Mouse (Mus musculus): ENCODE results near the gene Man2c1. TPM values are rescaled to one million over a fixed set of nuclear protein-coding genes. Genes with fewer than 3 reads are reported as not detected.
A peak's percentile ranks its signal among the peaks of the same experiment; 100 is the strongest.

The Man2c1 gene
- total RNA-seq, 2 experiments from 2014 or later = 127 to 138 TPM

GRCm38 (mm10) chr9:57156823-57157222 lies 26.3 kb downstream of the Man2c1 start:
- no peak for DNase-seq (ENCODE audit: low spot score in 2 of 2)

GRCm38 (mm10) chr9:57157499-57157898 lies 27.0 kb downstream of the Man2c1 start:
- no peak for DNase-seq (ENCODE audit: low spot score in 2 of 2)

GRCm38 (mm10) chr9:57158013-57158470 lies 27.6 kb downstream of the Man2c1 start, which contains the start of gene Commd4:
Commd4 (minus strand) TSS chr9:57158331.
- DNase-seq (ENCODE audit: low spot score in 2 of 2) = peak; percentile 88 to 95

- DNase-seq (ENCODE audit: low spot score in 2 of 2) = no peak
These were observed 28.0 kb downstream of the Man2c1 start for GRCm38 (mm10) chr9:57158506-57158905.

GRCm38 (mm10) chr9:57162496-57162895 lies 32.0 kb downstream of the Man2c1 start:
- DNase-seq (ENCODE audit: low spot score in 2 of 2) = no peak

- no peak for DNase-seq (ENCODE audit: low spot score in 2 of 2)
These were observed 32.6 kb downstream of the Man2c1 start for GRCm38 (mm10) chr9:57163137-57163536.

GRCm38 (mm10) chr9:57166173-57166572 lies 35.7 kb downstream of the Man2c1 start:
- no peak for DNase-seq (ENCODE audit: low spot score in 2 of 2)

- DNase-seq (ENCODE audit: low spot score in 2 of 2) = no peak
These were observed 37.9 kb downstream of the Man2c1 start for GRCm38 (mm10) chr9:57168411-57168810.

Other genes with a start within 250 kb of the Man2c1 start
- gene Snx33, start 202.3 kb upstream of the Man2c1 start, total RNA-seq (2021) = 1 to 10 TPM; 6.8 to 7.4 TPM
- gene Imp3, start 193.2 kb upstream of the Man2c1 start, total RNA-seq (2021) = 10 to 100 TPM; 47.6 to 52.3 TPM
- 10 to 100 TPM; 16.1 to 16.7 TPM for gene Snupn, start 179.8 kb upstream of the Man2c1 start, total RNA-seq (2021)
- gene Ptpn9, start 135.8 kb upstream of the Man2c1 start, total RNA-seq (2021) = 10 to 100 TPM; 33.8 to 34.5 TPM
- gene Sin3a, start 58.6 kb upstream of the Man2c1 start, total RNA-seq (2021) = 10 to 100 TPM; 32.3 to 34.7 TPM
- 1 to 10 TPM; 8.5 TPM for gene Neil1, start 17.6 kb downstream of the Man2c1 start, total RNA-seq (2021)
- 10 to 100 TPM; 80.9 to 92.2 TPM for gene Commd4, start 27.6 kb downstream of the Man2c1 start, total RNA-seq (2021)
- gene Trcg1, start 105.9 kb downstream of the Man2c1 start, total RNA-seq (2021) = not detected
- 10 to 100 TPM; 14.1 to 18.9 TPM for gene 1700017B05Rik, start 131.9 kb downstream of the Man2c1 start, total RNA-seq (2021)

All from left cerebral cortex, adult 18-20 months (tissue).